ENCODE assay signal across 8 mouse cellular contexts in genomic region chr9:50696851-50697705, GRCm38 (mm10). TPM values are rescaled to one million over a fixed set of nuclear protein-coding genes. Genes with fewer than 3 reads are reported as not detected.
DNase-seq lines count a peak whose midpoint lies in the region; ATAC-seq and TF ChIP-seq lines count a peak whose summit lies in the region.

No protein-coding gene starts in this region.

- WGBS in heart, adult 2 months, result 74% methylated on average over 12 of the region's 12 CpGs
- 45% methylated on average over 12 of the region's 12 CpGs for WGBS in forebrain, postnatal 0 days
- WGBS in liver, embryonic 16.5 days (ENCODE audit: insufficient replicate concordance), result 52% methylated on average over 12 of the region's 12 CpGs

- TF ChIP-seq CTCF in heart, adult 2 months (IDR thresholded peaks at IDR 0.05), result no peak
- TF ChIP-seq CTCF in ES-Bruce4 (IDR thresholded peaks at IDR 0.05; ENCODE audit: low read depth, low read length), result no peak
- TF ChIP-seq CTCF in forebrain, postnatal 0 days (IDR thresholded peaks at IDR 0.05; ENCODE audit: low read depth), result no peak

- intact Hi-C loops in heart, adult 2 months (cut with DNase I), result loop anchor here (5.0 kb wide), 1 partner anchor 40 kb away; the partner anchor contains the start of gene Dixdc1
- intact Hi-C loops in heart, postnatal 14 days (cut with DNase I), result no loop called here

- H3K9ac ChIP-seq in heart, adult 2 months (ENCODE audit: low read depth, low read length), result peak overlapping the region; percentile 43; the same call in 1 of the 2 replicates
- H3K9ac ChIP-seq in ES-Bruce4 (ENCODE audit: low read depth, poor library complexity, severe bottlenecking), result no peak overlapping the region
- peak overlapping the region; percentile 85 for H3K9ac ChIP-seq in forebrain, postnatal 0 days
- no peak overlapping the region for H3K9ac ChIP-seq in liver, embryonic 16.5 days (ENCODE audit: low read depth, low read length)

- no peaks in the 10 kb centered on the region for H3K79me2 ChIP-seq in heart, adult 2 months (replicated peaks; ENCODE audit: control insufficient read depth, insufficient read depth, low read length)

- H3K4me1 ChIP-seq in heart, adult 2 months (ENCODE audit: control insufficient read depth, insufficient read depth, low read length), result peaks cover 2% of the 10 kb centered on the region; the same call in 1 of the 2 replicates
- H3K4me1 ChIP-seq in ES-Bruce4 (ENCODE audit: control insufficient read depth, insufficient read depth, low read length), result peaks cover 4% of the 10 kb centered on the region
- H3K4me1 ChIP-seq in forebrain, postnatal 0 days (ENCODE audit: insufficient read depth), result peaks cover 8% of the 10 kb centered on the region; the same call in 1 of the 2 replicates
- H3K4me1 ChIP-seq in liver, embryonic 16.5 days (ENCODE audit: control insufficient read depth, low read depth, low read length), result peaks cover 12% of the 10 kb centered on the region

- no peak for TF ChIP-seq EP300 in heart, adult 2 months (IDR thresholded peaks at IDR 0.05; ENCODE audit: insufficient read depth, low read depth, low read length)
- no peak for TF ChIP-seq EP300 in ES-Bruce4 (IDR thresholded peaks at IDR 0.05; ENCODE audit: insufficient read depth, low read depth, low read length)

- no peak for DNase-seq in heart, adult 2 months
- DNase-seq in heart, postnatal 14 days, result no peak
- DNase-seq in forebrain, postnatal 0 days, result no peak
- no peak for DNase-seq in cerebellum, adult 8-10 months
- no peak for DNase-seq in adrenal gland, postnatal 10 days

- H3K36me3 ChIP-seq in heart, adult 2 months (ENCODE audit: control insufficient read depth, insufficient read depth, low read length), result no peaks in the 10 kb centered on the region
- H3K36me3 ChIP-seq in ES-Bruce4 (ENCODE audit: control insufficient read depth, insufficient read depth, low read length, poor library complexity, severe bottlenecking), result no peaks in the 10 kb centered on the region
- H3K36me3 ChIP-seq in forebrain, postnatal 0 days (ENCODE audit: insufficient read depth), result peaks cover 14% of the 10 kb centered on the region
- H3K36me3 ChIP-seq in liver, embryonic 16.5 days (ENCODE audit: control insufficient read depth, insufficient read depth), result no peaks in the 10 kb centered on the region

- ATAC-seq in forebrain, postnatal 0 days, result peak; percentile 5; the same call in 1 of the 2 replicates
- no peak for ATAC-seq in liver, embryonic 16.5 days (ENCODE audit: low read depth)
- ATAC-seq in activated CD4-positive, CD25-positive, alpha-beta regulatory T cell, adult 4 months, result no peak

- H3K4me2 ChIP-seq in forebrain, postnatal 0 days (ENCODE audit: low read depth), result peak overlapping the region; percentile 79
- peak overlapping the region; percentile 36 for H3K4me2 ChIP-seq in liver, embryonic 16.5 days (ENCODE audit: low read depth, low read length)

- no peak overlapping the region for H3K4me3 ChIP-seq in heart, adult 2 months
- H3K4me3 ChIP-seq in ES-Bruce4 (ENCODE audit: low read depth, low read length), result peak overlapping the region; percentile 63
- peak overlapping the region; percentile 74 for H3K4me3 ChIP-seq in forebrain, postnatal 0 days (ENCODE audit: low read depth, low read length)
- no peak overlapping the region for H3K4me3 ChIP-seq in liver, embryonic 16.5 days (ENCODE audit: low read depth, low read length)

- no peak overlapping the region for H3K27ac ChIP-seq in heart, adult 2 months
- H3K27ac ChIP-seq in ES-Bruce4 (ENCODE audit: insufficient read depth, low read length), result no peak overlapping the region
- H3K27ac ChIP-seq in forebrain, postnatal 0 days (ENCODE audit: low read depth, low read length), result peak overlapping the region; percentile 66
- H3K27ac ChIP-seq in liver, embryonic 16.5 days (ENCODE audit: low read length), result no peak overlapping the region

- H3K27me3 ChIP-seq in heart, adult 2 months (ENCODE audit: control insufficient read depth, insufficient read depth, low read length), result no peaks in the 10 kb centered on the region
- 0 out of 2 replicates have a peak, but pooled peaks cover 3% of the 10 kb centered on the region for H3K27me3 ChIP-seq in ES-Bruce4 (ENCODE audit: control insufficient read depth, insufficient read depth, low read length, poor library complexity, severe bottlenecking)
- H3K27me3 ChIP-seq in forebrain, postnatal 0 days (ENCODE audit: insufficient read depth, low read length), result no peaks in the 10 kb centered on the region
- H3K27me3 ChIP-seq in liver, embryonic 16.5 days (ENCODE audit: control insufficient read depth, insufficient read depth, low read depth, low read length), result peaks cover 42% of the 10 kb centered on the region

- TF ChIP-seq POLR2A in heart, adult 2 months (IDR thresholded peaks at IDR 0.05; ENCODE audit: insufficient read depth, low read depth, low read length), result no peak
- no peak for TF ChIP-seq POLR2A in ES-Bruce4 (IDR thresholded peaks at IDR 0.05; ENCODE audit: insufficient read depth, low read length)

- H3K9me3 ChIP-seq in ES-Bruce4 (replicated peaks; ENCODE audit: control insufficient read depth, insufficient read depth, low read length, poor library complexity, severe bottlenecking), result no peaks in the 10 kb centered on the region
- no peaks in the 10 kb centered on the region for H3K9me3 ChIP-seq in forebrain, postnatal 0 days (ENCODE audit: low read length)
- H3K9me3 ChIP-seq in liver, embryonic 16.5 days (replicated peaks; ENCODE audit: control insufficient read depth, low read length), result no peaks in the 10 kb centered on the region

RNA-seq across cellular contexts. Expression of gene Dlat, which starts 37.5 kb away (rescaled TPM):
- total RNA-seq in heart, adult 2 months (2021), result 100 to 1,000 TPM; 364 to 415 TPM
- 175 and 243 TPM in 2 replicates for polyA plus RNA-seq in heart, adult 2 months (2012; rRNA removed)
- 100 to 1,000 TPM; 392 to 414 TPM for total RNA-seq in heart, postnatal 14 days (2021)
- 68.3 and 68.4 TPM in 2 replicates for polyA plus RNA-seq in ES-Bruce4 (2011; ENCODE audit: insufficient read depth, insufficient read length, low read depth, missing spikeins)
- 60.7 and 67.1 TPM in 2 replicates for total RNA-seq in forebrain, postnatal 0 days (2014; rRNA removed)
- polyA plus RNA-seq in forebrain, postnatal 0 days (2015; fragmentation: Nextera tagmentation; extraction: Ambion mirVana), result 46.0 and 52.7 TPM in 2 replicates
- 21.6 and 22.5 TPM in 2 replicates for polyA plus RNA-seq in liver, embryonic 16.5 days (2015; fragmentation: Nextera tagmentation; extraction: Ambion mirVana)
- 10 to 100 TPM; 15.8 to 18.2 TPM for polyA plus RNA-seq in activated CD4-positive, CD25-positive, alpha-beta regulatory T cell, adult 4 months (2017; shearing (Covaris generic))
- 100 to 1,000 TPM; 310 to 317 TPM for total RNA-seq in adrenal gland, postnatal 10 days (2021)

RNA-seq across cellular contexts. Expression of gene Dixdc1, which starts 42.2 kb away (rescaled TPM):
- 1 to 10 TPM; 3.4 to 5.4 TPM for total RNA-seq in heart, adult 2 months (2021)
- 2.6 and 4.9 TPM in 2 replicates for polyA plus RNA-seq in heart, adult 2 months (2012; rRNA removed)
- 1 to 10 TPM; 4.0 to 6.2 TPM for total RNA-seq in heart, postnatal 14 days (2021)
- polyA plus RNA-seq in ES-Bruce4 (2011; ENCODE audit: insufficient read depth, insufficient read length, low read depth, missing spikeins), result 10.1 and 11.1 TPM in 2 replicates
- total RNA-seq in forebrain, postnatal 0 days (2014; rRNA removed), result 54.3 and 59.9 TPM in 2 replicates
- 17.1 and 26.8 TPM in 2 replicates for polyA plus RNA-seq in forebrain, postnatal 0 days (2015; fragmentation: Nextera tagmentation; extraction: Ambion mirVana)
- 2.2 and 2.7 TPM in 2 replicates for polyA plus RNA-seq in liver, embryonic 16.5 days (2015; fragmentation: Nextera tagmentation; extraction: Ambion mirVana)
- polyA plus RNA-seq in activated CD4-positive, CD25-positive, alpha-beta regulatory T cell, adult 4 months (2017; shearing (Covaris generic)), result under 1 TPM in 1 of 2 experiments, not detected in 1; 0.60 TPM
- total RNA-seq in adrenal gland, postnatal 10 days (2021), result 10 to 100 TPM in 1 of 2 experiments, 1 to 10 TPM in 1; 7.8 to 10.1 TPM

RNA-seq across cellular contexts. Expression of gene 2310030G06Rik, which starts 49.3 kb away (rescaled TPM):
- 1 to 10 TPM; 2.9 to 4.3 TPM for total RNA-seq in heart, adult 2 months (2021)
- polyA plus RNA-seq in heart, adult 2 months (2012; rRNA removed), result 5.6 and 7.4 TPM in 2 replicates
- total RNA-seq in heart, postnatal 14 days (2021), result 1 to 10 TPM; 2.0 to 3.2 TPM
- polyA plus RNA-seq in ES-Bruce4 (2011; ENCODE audit: insufficient read depth, insufficient read length, low read depth, missing spikeins), result 23.7 and 31.2 TPM in 2 replicates
- total RNA-seq in forebrain, postnatal 0 days (2014; rRNA removed), result 1.7 and 2.0 TPM in 2 replicates
- polyA plus RNA-seq in forebrain, postnatal 0 days (2015; fragmentation: Nextera tagmentation; extraction: Ambion mirVana), result 3.2 and 3.8 TPM in 2 replicates
- polyA plus RNA-seq in liver, embryonic 16.5 days (2015; fragmentation: Nextera tagmentation; extraction: Ambion mirVana), result 4.6 and 5.2 TPM in 2 replicates
- polyA plus RNA-seq in activated CD4-positive, CD25-positive, alpha-beta regulatory T cell, adult 4 months (2017; shearing (Covaris generic)), result not detected
- total RNA-seq in adrenal gland, postnatal 10 days (2021), result 1 to 10 TPM; 6.5 to 7.1 TPM

RNA-seq across cellular contexts. Expression of gene Cryab, which starts 54.0 kb away (rescaled TPM):
- total RNA-seq in heart, adult 2 months (2021), result 1,000 to 10,000 TPM; 2,783 to 3,339 TPM
- polyA plus RNA-seq in heart, adult 2 months (2012; rRNA removed), result 3,110 and 4,349 TPM in 2 replicates
- total RNA-seq in heart, postnatal 14 days (2021), result 1,000 to 10,000 TPM; 1,337 to 1,386 TPM
- 125 and 126 TPM in 2 replicates for polyA plus RNA-seq in ES-Bruce4 (2011; ENCODE audit: insufficient read depth, insufficient read length, low read depth, missing spikeins)
- total RNA-seq in forebrain, postnatal 0 days (2014; rRNA removed), result 8.8 and 11.5 TPM in 2 replicates
- polyA plus RNA-seq in forebrain, postnatal 0 days (2015; fragmentation: Nextera tagmentation; extraction: Ambion mirVana), result 29.9 and 31.2 TPM in 2 replicates
- 9.9 and 16.1 TPM in 2 replicates for polyA plus RNA-seq in liver, embryonic 16.5 days (2015; fragmentation: Nextera tagmentation; extraction: Ambion mirVana)
- polyA plus RNA-seq in activated CD4-positive, CD25-positive, alpha-beta regulatory T cell, adult 4 months (2017; shearing (Covaris generic)), result 1 to 10 TPM; 3.7 to 4.5 TPM
- 100 to 1,000 TPM in 1 of 2 experiments, 10 to 100 TPM in 1; 55.3 to 197 TPM for total RNA-seq in adrenal gland, postnatal 10 days (2021)

RNA-seq across cellular contexts. Expression of gene Hspb2, which starts 55.1 kb away (rescaled TPM):
- 100 to 1,000 TPM; 131 to 139 TPM for total RNA-seq in heart, adult 2 months (2021)
- polyA plus RNA-seq in heart, adult 2 months (2012; rRNA removed), result 201 and 224 TPM in 2 replicates
- 100 to 1,000 TPM; 128 to 131 TPM for total RNA-seq in heart, postnatal 14 days (2021)
- polyA plus RNA-seq in ES-Bruce4 (2011; ENCODE audit: insufficient read depth, insufficient read length, low read depth, missing spikeins), result 22.3 and 22.7 TPM in 2 replicates
- total RNA-seq in forebrain, postnatal 0 days (2014; rRNA removed), result 0.23 and 0.52 TPM in 2 replicates
- polyA plus RNA-seq in forebrain, postnatal 0 days (2015; fragmentation: Nextera tagmentation; extraction: Ambion mirVana), result 0.98 and 2.2 TPM in 2 replicates
- polyA plus RNA-seq in liver, embryonic 16.5 days (2015; fragmentation: Nextera tagmentation; extraction: Ambion mirVana), result 1.7 and 2.7 TPM in 2 replicates
- 1 to 10 TPM in 1 of 2 experiments, not detected in 1; 1.3 TPM for polyA plus RNA-seq in activated CD4-positive, CD25-positive, alpha-beta regulatory T cell, adult 4 months (2017; shearing (Covaris generic))
- total RNA-seq in adrenal gland, postnatal 10 days (2021), result 10 to 100 TPM in 1 of 2 experiments, 1 to 10 TPM in 1; 5.1 to 13.5 TPM

Comparison
In these comparisons a context has a peak if more than half of its experiments do, and no peak if none do; other contexts are left out.
1. H3K4me3 ChIP-seq: peak in ES-Bruce4 (single experiment) and forebrain, postnatal 0 days (single experiment); none in heart, adult 2 months (single experiment) and liver, embryonic 16.5 days (single experiment).
2. H3K9ac ChIP-seq: peak in heart, adult 2 months (single experiment) and forebrain, postnatal 0 days (single experiment); none in ES-Bruce4 (single experiment) and liver, embryonic 16.5 days (single experiment).